Mouse (Mus musculus) kidney, adult 9 months (tissue): ENCODE data around the gene Scd4.
"Not testable (repeated sequence)": the region's sequence is repeated elsewhere in the genome, so short reads cannot be mapped to it uniquely, and the experiment has no call there.

Experiments used
- DNase-seq: peaks from one replicate; pipeline ENCODE4 v3.0.0; 2022

The Scd4 gene

DNA sequence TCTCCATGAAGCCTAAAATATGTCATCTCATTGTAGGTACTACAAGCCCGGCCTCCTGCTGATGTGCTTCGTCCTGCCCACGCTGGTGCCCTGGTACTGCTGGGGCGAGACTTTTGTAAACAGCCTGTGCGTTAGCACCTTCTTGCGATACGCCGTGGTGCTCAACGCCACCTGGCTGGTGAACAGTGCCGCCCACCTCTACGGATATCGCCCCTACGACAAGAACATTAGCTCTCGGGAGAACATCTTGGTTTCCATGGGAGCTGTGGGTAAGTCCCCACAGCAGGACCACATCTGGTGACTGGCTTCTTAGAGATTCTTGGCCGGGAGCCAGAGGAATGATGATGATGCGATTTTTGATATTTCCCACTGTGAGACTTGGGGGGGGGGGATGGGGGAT, 31.7 kb upstream of the Scd4 start:
- no peak for DNase-seq

DNA sequence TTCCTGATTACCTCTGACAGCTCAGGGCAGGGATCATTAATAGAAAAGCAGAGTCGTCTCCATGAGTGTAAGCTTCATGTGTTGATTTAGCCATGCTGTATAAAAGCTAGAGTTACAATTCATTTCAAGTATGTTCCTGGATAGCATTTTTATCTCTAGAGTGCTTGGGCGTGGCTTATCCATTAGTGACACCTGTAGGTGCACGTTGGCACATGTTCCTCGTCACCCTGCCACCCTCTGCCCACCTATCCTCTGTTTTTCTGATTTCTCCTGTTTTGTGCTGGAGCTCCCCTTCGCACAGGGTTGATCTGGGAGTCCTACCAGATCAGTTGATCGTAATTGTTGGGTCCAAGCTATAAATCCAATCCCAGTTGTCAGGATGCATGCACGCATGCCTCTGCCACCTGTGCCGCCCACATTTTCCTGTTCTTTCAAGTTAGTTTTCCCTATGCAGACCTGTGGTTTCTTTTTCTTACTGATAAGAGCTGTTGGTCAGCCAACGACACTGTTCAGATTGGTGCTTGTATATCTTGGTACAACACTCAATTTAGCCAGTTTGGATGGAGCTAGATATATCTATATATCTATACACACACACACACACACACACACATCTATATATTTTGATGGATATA, 31.1 kb upstream of the Scd4 start:
- DNase-seq: no peak

DNA sequence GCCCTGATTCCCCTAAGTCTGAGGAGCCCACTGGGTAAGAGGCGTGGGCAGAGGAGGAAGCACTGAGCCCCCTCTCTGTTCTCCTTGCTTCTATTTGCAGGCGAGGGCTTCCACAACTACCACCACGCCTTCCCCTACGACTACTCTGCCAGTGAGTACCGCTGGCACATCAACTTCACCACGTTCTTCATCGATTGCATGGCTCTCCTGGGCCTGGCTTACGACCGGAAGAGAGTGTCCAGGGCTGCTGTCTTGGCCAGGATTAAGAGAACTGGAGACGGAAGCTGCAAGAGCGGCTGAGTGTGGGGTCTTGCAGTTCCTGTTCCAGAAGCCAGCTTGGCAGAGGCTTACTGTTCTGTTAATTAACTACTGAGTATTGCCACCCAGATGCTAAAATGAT, 30.0 kb upstream of the Scd4 start:
- no peak for DNase-seq

DNA sequence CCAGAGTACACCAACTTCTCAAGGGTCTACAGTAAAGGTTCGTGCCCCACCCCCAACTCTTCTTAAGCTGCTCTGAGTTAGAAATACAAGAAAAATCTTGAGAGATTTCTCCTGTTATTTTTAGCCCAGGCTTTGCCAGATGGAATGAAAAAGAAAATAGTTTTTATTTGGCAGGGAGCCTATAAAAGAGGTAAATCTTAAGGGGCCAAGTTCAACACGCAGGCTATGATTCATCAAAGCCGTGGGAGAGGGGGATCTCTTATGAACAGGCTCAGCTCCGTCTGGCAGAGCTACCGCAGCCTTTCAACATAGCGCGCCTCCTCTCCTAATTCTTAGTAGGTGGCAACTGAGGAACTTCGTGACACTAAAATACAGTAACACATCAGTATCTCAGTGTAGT, 29.4 kb upstream of the Scd4 start:
- no peak for DNase-seq

DNA sequence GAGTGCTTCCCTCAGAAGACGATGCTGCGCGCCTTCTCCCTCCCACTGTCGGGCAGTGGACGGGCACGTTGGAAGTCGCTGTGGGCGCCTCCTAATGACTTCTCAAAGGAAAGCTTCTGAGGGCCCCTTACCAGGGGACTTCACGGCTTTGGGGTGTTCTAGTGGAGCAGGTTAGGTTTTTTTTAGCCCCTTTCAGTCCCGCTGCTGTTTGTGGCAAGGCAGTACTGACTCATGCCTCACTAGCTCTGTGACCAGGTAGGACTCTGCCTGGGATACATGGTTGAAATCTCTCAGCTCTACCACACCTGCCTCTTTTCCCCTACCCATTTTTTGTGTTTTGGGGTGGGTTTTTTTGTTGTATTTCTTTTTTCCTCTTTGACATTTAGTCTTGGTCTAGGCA, 28.5 kb upstream of the Scd4 start:
- no peak for DNase-seq

DNA sequence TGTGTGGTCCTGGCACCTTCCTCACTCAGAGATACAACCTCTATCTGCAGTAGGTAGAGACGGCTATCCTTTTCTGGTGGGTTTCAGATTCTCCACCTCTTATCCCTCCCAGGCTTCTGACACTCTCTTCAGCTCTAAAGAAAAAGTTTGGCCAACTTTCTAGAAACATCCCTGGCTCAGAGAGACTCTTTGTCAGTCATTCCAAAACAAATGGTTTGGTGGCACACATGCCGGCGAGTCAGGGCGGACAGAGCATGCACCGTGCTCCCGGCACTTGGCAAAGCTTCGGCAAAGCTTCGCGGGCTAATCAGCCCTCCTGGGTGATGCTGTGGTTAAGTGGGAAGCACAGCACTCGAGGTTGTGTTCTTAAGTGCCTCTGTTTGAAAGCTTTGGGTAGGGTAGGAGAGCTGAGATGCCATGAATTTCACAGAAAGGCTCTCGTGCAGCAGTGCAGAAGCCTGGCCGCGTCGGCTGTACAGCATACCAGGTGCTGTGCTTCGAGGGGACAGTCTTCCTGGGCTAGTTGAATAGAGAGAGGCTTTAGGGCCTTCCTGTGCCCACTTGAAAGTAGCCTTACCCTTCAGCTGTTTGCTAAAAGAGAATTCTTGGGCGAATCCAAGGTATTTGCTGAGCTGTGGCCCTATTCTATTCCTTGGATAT, 27.9 kb upstream of the Scd4 start:
- no peak for DNase-seq

DNA sequence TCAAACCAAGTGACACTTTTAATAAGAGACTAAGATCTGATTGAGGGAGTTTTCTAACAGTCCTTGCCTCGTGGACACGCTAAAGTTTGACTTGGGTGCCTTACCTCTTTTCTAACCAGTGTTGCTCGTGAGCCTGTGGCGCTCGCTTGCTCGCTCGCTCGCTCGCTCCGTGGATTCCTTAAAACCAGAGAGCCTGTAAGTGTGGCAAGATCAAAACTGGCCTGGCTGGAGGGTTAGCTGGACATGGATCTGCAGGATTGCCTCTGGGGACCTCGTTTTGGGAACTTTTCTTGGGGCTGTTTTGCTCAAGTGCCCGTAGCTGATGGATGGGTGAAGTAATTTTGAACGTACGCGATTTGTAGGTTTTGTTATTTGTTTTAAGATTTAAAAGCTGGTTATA, 27.2 kb upstream of the Scd4 start:
- DNase-seq: no peak

DNA sequence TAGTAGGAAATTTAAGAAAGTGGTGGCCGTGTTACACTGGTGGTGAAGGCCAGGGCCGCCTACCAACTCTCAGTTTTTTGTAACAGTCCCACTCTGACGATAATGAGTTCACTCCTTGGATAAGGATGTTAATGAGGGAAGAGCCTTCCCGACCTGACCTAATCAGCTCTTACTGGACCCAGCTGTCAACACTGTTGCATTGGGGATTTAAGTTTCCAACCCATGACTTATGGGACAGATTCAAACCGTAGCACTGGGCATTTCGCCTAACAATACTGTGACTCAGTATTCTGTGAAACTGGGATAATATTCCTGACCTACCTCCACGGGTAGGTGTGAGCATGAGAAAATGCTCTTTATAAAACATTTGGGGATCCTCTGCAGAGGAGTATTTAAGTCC, 26.7 kb upstream of the Scd4 start:
- DNase-seq: no peak

DNA sequence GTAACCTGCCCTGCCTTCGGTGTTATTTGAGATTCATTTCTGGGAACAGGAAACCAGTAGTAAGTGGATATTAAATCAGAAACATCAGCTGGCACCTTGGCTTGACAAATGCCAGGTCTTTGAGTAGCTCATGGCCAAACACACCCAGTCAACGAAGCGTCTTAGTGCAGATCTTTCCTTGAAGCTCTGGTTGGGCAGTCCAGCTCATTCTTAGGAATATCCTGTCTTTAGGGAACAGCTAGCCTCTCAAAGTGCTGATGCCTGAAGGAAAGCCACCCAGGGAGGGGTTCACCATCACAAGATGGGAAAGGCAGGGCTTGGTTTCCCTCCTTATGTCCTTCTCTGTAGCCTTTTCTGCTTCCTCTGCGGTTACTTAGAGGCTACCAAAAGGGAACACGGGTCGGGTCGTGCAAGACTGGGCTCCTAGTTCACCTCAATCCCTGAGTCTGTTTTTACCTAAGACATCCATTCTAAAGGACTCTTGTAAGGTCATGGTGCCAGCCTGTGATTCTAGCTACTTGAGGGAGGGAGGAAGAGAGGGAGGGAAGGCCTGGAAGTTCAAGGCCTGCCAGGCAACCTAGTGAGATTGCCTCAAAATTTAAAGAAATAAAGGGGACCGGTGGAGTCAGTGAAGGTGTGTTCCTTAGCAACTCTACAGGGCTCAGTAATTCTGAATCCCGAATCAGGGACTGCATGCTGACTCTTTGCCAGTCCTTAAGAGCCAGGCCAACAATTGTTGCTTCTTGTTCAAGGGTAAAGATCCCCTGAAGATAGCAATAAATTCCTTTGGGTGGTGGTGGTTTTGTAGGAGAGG, 25.6 kb upstream of the Scd4 start:
- no peak for DNase-seq

DNA sequence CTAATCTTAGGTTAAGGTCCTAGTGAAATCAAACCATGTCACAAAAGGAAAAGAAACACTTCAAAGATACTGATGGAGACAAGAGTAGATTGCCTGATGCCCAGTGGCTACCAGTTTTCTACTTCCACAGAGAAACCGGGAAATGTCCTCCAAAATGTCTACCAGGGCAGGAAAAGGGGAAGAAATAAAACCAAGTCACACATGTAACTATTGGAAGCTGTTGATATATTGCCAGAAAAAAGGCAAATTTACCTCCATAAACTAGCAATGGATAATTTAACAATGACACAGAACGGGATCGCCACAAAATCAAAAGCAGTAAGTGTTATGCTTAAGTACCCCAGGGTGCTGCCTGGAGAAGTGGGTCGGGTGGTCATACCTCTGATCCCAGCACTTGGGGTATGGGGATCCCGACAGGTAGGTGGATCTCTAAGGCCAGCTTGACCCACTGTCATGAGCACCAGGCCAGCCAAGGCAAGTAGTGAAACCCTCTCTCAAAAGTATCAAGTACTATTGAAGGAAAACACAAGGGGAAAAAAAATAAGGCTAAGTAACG, 24.9 kb upstream of the Scd4 start:
- DNase-seq: no peak

DNA sequence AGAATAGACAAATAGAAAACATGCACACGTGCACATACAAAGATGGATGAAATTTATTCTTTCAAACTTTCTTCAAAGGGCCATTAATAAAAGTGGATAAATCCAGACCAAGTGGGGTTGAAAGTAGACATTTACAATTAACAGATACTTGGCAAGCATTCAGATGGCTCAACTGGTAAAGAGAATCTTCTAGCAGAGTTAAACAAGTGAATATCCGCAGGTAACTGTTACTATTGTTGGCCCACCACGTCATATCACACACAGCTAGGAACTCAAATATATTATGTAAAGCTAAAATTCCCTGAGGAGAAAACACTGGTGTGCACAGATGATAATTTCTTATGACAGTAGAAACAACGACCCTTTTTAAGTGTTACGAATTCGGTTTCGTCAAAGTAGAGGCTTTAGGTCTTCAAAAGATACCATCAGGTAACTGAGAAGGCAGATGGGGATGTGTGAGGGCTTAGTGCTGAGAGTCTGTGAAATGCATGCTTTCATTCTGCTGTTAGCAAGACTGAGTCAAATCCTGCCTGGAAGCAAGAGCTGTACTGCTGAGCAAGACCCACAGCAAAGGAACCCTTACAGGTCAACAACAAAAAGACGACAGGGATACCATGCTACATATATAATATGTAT, 24.2 kb upstream of the Scd4 start:
- no peak for DNase-seq

DNA sequence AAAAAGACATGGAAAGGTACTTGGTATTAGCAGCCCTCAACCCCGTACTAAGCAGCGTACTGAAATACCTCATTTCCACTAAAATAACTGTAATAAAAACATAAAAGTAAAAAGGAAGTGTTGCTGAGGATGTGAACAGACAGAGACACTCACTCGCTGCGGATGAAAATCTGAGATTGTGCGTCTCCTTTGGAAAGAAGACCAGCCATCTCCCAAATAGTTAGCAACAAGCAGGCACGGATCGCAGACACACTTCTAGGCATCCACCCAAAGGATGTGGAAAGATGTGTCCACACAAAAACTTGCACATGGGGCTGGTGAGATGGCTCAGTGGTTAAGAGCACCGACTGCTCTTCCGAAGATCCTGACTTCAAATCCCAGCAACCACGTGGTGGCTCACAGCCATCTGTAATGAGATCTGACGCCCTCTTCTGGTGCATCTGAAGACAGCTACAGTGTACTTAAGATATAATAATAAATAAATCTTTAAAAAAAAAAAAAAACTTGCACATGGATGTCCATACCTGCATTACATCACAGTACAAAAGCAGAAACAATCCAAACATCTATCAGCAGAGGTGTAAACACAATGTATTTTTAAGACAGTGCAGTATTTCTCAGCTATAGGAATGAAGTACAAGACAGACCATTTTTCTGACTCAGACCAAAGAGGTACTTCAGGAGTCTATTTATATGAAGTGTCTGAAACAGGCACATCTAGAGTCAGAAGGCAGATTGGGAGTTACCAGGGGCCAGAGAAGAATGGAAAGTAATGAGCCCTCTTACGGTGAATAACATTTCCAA, 23.3 kb upstream of the Scd4 start:
- DNase-seq: no peak

DNA sequence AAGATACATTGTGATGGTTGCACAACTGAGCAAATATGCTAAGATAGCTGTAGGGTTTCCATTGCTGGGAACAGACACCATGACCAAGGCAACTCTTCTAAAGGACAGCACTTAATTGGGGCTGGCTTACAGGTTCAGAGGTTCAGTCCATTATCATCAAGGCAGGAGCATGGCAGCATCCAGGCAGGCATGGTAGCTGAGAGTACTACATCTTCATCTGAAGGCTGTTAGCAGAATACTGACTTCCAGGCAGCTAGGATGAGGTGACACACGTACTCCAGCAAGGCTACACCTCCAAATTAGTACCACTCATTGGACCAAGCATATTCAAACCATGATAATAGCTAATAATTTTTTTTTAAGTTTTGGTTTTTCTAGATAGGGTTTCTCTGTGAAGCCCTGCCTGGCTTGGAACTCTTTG, 22.7 kb upstream of the Scd4 start:
- not testable (repeated sequence) for DNase-seq

DNA sequence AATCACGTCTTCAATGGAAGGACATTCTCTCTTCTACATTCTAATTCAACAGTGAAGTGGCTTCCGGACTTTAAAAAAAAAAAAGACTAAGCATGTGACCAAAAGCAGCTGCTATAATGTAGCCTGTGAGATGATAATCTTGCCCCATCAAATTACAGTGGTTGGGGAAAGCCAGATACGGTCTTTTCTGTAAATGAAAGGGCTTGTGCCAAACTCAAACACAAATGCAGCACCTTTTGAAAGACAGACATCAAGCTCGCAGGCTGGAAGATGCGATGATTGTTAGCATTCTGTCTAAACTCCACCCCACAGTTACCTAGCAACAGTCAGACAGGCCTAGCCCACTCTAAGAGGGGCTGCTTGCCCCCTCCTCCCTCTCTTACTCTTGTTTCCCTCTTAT, 22.1 kb upstream of the Scd4 start:
- no peak for DNase-seq

DNA sequence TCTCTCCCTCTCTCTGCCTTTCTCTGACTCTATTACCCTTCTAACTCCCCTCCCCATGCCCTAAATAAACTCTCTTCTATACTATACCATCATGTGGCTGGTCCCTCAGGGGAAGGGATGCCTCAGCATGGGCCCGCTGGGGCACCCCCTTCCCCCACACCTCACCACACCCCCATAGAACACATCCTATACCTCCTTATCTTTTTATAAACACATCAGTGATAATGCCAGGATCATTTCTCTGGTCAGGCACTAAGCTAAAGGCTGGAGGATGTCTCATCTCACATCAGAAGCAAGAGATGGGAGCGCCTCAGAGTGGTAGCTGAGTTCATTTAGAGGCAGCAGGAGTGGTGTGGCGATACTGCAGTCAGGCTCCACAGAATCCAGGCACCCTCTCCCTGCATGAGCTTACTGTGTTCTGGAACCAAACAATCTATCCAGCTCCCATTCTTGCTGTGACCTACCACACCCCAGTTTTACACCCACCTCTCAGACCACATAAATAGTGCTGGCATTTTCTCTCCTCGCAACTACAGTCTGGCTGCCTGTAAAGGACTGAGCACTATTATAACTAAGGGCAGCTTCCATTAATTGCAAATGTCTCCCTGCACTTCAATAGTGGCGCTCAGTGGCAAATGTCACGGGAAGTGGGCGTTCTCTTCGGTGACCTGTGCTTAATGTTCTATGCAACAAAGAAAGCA, 21.4 kb upstream of the Scd4 start:
- DNase-seq: no peak

DNA sequence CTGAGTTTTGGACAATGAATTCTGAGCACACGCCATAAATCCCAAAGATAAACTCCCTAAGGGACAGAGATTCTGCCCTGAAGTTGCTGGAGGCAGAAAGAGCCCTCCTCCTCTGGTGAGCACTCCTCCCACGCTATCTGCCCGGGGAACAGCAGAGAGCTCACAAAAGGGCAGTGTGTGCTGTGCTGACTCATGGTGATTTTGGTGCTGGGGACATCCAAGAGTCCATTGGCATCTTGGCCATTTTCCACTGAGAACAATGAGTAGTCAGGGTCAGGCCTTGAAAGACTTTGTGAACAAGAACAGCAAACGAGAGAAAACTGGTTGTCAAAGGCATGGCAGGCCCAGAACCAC, 20.9 kb upstream of the Scd4 start:
- DNase-seq: peak; percentile 56

DNA sequence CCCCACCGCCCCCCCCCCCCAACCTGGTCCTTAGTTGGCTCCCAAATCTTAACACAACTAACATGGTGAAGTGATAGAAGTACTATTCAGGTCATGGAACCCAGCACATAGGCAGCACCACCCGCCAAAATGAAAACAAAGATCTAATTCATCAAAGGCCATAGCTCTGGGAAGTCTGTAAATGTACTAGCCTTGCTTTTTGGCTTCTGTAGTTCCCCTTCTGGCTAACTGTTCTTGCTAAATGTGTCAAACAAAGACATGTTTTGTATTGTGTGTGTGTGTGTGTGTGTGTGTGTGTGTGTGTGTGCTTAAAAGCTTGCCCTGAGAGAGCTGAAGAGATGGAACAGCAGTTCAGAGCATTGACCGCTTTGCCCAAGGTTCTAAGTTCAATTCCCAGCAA, 19.8 kb upstream of the Scd4 start:
- DNase-seq: no peak

DNA sequence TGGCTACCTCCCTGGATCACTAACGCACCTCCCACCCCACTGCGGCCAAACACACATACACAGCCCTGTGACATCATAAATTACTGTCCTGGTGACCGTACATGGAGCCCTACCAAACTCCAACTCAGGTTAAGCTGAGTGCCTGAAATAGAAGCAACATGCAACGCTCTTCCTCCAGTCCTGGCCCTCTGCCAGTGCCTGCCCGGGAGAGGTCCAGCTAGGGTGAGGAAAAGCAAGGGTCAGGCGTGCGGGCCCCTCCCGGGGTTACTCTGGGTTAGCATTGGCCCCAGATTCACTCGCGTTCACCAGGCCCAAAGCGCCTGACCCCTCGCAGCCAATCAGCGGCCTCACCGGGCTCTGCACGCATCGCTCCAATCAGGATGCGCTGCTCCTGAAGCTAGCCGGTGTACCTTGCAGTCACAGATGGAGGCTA, 18.5 kb upstream of the Scd4 start:
- DNase-seq: peak; percentile 95

DNA sequence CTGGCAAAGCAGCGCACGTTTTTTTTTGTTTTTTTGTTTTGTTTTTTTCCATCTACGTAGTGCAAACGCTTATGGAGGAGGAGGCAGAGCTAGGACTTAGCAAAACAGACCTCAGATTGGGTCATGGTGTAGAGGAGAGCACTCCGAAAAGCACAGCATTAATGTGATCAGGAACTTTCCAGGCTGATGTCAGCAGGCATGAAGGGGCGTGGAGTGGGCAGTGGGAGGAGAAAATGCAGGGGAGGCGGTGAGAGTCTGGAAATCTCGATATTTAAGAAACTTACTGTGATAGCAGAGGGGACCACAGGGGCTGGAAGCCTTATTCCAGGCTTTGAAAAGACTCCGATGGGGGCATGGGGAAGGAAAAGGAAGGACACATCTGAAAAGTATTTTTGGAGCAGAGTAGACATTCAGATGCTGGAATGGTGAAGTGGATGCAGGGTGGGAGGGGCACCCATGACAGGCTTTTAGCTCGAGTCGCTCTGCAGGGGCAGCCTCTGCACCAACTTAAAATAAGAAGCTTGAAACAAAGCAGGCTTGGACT, 17.9 kb upstream of the Scd4 start:
- DNase-seq: peak; percentile 55

DNA sequence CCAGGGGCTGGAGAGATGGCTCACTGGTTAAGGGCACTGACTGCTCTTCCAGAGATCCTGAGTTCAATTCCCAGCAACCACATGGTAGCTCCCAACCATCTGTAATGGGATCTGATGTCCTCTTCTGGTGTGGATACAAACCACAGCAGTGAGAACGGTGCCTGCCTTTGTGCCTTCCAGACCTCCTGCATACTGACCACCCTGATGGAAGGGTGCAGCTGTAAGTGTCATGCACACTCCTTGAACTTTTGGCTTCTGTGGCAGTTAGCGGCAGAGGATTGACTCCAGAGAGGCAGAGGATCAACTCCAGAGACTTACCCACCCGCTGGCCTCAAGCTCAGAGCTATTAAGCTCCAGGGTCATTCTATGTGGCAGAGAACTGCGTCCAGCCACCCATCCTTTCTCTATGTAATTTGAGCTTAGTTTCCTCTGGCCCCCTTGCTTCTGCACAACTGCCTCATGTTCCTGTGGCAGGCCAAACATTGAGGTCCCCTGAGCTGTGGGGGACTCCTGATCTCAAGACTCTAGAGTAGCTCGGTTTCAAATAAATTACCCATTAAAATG, 16.1 kb upstream of the Scd4 start:
- no peak for DNase-seq

DNA sequence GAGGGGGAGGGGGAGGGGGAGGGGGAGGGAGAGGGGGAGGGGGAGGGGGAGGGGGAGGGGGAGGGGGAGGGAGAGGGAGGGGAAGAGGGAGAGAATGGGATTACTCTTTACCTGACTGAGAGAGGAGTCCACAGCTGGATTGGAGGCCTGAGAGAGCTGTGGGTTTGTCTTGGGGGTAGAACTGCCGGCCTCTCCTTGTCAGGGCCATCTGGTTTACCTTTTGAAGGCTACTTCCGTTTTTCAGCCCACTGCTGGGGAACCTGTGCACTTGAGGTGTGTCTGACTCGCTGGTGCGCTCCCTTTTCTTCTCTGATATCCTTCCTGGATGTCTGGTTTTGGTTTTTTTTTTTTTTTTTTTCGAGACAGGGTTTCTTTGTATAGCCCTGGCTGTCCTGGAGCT, 15.5 kb upstream of the Scd4 start:
- no peak for DNase-seq
